Mouse (Mus musculus): ENCODE data around the gene Cep170.

Cep170 gene

GRCm38 (mm10) chr1:176730528-176730927, 83.3 kb downstream of the Cep170 start:
- DNase-seq: no peak

- no peak for DNase-seq
These were observed 86.5 kb downstream of the Cep170 start for GRCm38 (mm10) chr1:176727372-176727771.

GRCm38 (mm10) chr1:176724771-176725170, 89.1 kb downstream of the Cep170 start:
- no peak for DNase-seq

- no peak for DNase-seq
These were observed 89.8 kb downstream of the Cep170 start for GRCm38 (mm10) chr1:176723858-176724713.

GRCm38 (mm10) chr1:176712436-176712835, 101.4 kb downstream of the Cep170 start:
- DNase-seq: peak in 1 of 2 experiments; percentile 23

- DNase-seq: no peak
These were observed 113.6 kb downstream of the Cep170 start for GRCm38 (mm10) chr1:176700226-176700625.

GRCm38 (mm10) chr1:176699793-176700192, 114.1 kb downstream of the Cep170 start:
- DNase-seq: peak in 1 of 2 experiments; percentile 9

GRCm38 (mm10) chr1:176698647-176699046, 115.2 kb downstream of the Cep170 start:
- no peak for DNase-seq

- peak; percentile 44 to 56 for DNase-seq
These were observed 116.8 kb downstream of the Cep170 start for GRCm38 (mm10) chr1:176697091-176697490.

- no peak for DNase-seq
These were observed 122.8 kb downstream of the Cep170 start for GRCm38 (mm10) chr1:176691101-176691500.

GRCm38 (mm10) chr1:176688251-176688880, 125.5 kb downstream of the Cep170 start:
- no peak for DNase-seq
